ENCODE assay signal across 21 mouse cellular contexts in genomic region chr6:114770337-114770736, GRCm38 (mm10).
"Had no signal": no experiment of that assay in that cellular context is flagged by ENCODE, and none has a peak within 500 bp of the region (broad histone marks: within the 10 kb centered on the region; RNA-seq: fewer than 3 reads in every experiment).

No protein-coding gene starts in this region.

- H3K9me3 ChIP-seq: lung, embryonic 15.5 days; megakaryocyte, embryonic 14.5 days; midbrain, embryonic 13.5 days; midbrain, embryonic 15.5 days; neural tube, embryonic 13.5 days; neural tube, embryonic 15.5 days had no signal

- H3K27me3 ChIP-seq: lung, embryonic 15.5 days; midbrain, embryonic 13.5 days; midbrain, embryonic 15.5 days; neural tube, embryonic 13.5 days; neural tube, embryonic 15.5 days had no signal

- H3K4me3 ChIP-seq: lung, embryonic 15.5 days; megakaryocyte, embryonic 14.5 days; midbrain, embryonic 13.5 days; midbrain, embryonic 15.5 days; neural tube, embryonic 13.5 days; neural tube, embryonic 15.5 days had no signal

- H3K36me3 ChIP-seq: lung, embryonic 15.5 days; midbrain, embryonic 13.5 days; midbrain, embryonic 15.5 days; neural tube, embryonic 13.5 days; neural tube, embryonic 15.5 days had no signal

- H3K4me2 ChIP-seq: lung, embryonic 15.5 days; midbrain, embryonic 11.5 days; midbrain, embryonic 13.5 days; midbrain, embryonic 15.5 days; neural tube, embryonic 13.5 days; neural tube, embryonic 15.5 days had no signal

- H3K4me1 ChIP-seq: megakaryocyte, embryonic 14.5 days; midbrain, embryonic 13.5 days; midbrain, embryonic 15.5 days; neural tube, embryonic 13.5 days; neural tube, embryonic 15.5 days had no signal

- H3K9ac ChIP-seq: liver, postnatal 0 days; lung, embryonic 15.5 days; midbrain, embryonic 13.5 days; midbrain, embryonic 15.5 days; neural tube, embryonic 13.5 days; neural tube, embryonic 15.5 days had no signal

- DNase-seq: liver, postnatal 0 days; lung, adult 2 months; lung, postnatal 14 days; lung, postnatal 36 days; retina, postnatal 1 day; right cerebral cortex, adult 18-20 months; right cerebral cortex, postnatal 25 days; right cerebral cortex, postnatal 4 days; spleen, adult 18-20 months; thymus, adult 18-20 months; thymus, postnatal 14 days; thymus, postnatal 36 days had no signal

- ATAC-seq: liver, postnatal 0 days; lung, postnatal 0 days; midbrain, embryonic 13.5 days; midbrain, embryonic 15.5 days had no signal

- H3K27ac ChIP-seq: lung, embryonic 15.5 days; macrophage; midbrain, embryonic 13.5 days; midbrain, embryonic 15.5 days; neural tube, embryonic 13.5 days; neural tube, embryonic 15.5 days had no signal
